Mouse (Mus musculus) naive thymus-derived CD4-positive, alpha-beta T cell, adult 5 months (primary cell): ENCODE results near the gene D10Jhu81e. TPM values are rescaled to one million over a fixed set of nuclear protein-coding genes. Genes with fewer than 3 reads are reported as not detected.

Experiments
- polyA plus RNA-seq: library from polyadenylated mRNA; unstranded; fragments of 100-300 nt; shearing (Covaris generic); gene quantifications from one replicate; pipeline ENCODE4 v1.2.1, GENCODE M21; 2017

Gene D10Jhu81e
- polyA plus RNA-seq, result 37.6 TPM

DNA sequence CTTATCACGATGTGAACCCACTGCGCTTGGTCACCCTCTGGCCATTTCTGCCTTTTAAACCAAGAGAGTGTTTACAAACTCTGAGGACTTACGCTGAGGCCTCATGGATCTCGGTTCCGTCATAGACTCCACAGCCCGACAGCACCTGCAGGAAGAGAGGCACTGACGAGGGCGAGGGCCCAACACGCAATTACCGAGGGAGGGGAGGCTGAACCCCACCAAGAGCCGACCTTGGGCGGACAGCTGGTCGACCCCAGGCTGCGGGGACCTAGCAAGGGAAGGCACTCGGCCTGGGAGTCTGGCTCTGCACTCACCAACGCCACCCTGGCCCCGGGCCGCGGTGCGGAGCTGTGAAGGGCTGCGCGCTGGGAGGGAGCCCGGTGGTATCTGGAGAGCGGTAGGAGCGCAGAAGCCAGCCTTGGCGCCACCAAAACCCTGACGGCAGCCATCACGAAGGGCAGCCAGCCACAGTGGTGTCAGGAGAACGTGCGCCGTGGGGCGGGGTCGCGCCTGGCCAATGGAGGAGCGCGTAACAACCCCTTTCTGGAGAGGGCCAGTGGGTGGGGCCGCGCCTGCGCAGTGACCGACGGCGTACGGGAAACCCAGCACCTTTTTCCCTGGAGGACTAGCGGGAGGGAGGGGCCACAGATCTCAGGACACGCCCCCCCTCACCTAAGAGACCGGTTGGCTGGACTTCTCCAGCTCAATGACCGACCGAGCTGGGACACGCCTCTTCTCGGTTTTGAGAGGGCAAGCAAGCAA lies at the start of gene D10Jhu81e:
D10Jhu81e (minus strand) TSS at position 502 of the 762 bp plus-strand sequence.

DNA sequence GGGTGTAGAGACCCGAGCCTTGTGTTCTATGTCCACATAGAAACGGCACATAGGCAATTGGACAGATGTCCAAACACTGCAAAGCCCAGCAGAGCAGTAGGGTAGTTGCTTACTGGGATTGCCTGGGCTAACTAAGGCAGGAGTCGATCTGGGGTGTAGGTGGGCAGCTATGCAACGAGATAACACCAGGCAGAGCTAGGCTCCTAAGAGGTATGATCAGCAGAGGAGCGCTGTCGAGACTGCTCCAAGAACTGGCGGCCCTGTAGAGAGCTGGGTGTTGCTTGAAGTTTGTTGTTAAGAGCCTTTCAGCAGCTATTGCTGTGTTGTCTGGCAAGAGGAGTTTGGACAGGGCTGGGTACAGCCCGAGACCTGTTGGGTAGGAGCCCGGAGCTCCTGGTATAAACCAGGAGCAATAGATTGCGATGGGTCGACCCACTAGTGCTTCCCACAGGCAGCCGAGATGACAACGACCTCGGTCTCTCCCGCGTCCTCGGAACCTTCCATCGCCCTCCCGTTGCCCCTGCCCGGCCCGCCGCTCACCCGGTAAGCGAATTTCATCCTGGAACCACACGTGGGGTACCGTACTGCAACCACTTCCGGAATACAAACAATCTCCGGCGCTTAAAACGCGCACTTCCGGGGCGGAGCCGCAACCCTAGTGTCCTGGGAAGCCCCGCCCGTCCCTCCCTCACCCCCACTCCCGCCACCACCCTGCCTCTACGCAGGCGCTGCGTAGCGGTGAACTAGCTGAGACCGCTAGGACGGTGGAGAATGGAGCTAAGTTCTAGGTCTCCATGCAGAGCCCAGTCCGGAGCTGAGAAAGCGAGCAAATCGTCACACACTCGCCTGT lies 15.2 kb upstream of the D10Jhu81e start, which contains the start of gene Pwp2:
Pwp2 (minus strand) TSS at position 619 of the 850 bp plus-strand sequence.

Other genes with a start within 250 kb of the D10Jhu81e start
- gene Trpm2, start 199.2 kb downstream of the D10Jhu81e start, polyA plus RNA-seq, result not detected
- gene 1810043G02Rik, start 191.3 kb downstream of the D10Jhu81e start, polyA plus RNA-seq, result 7.4 TPM
- 128 TPM for gene Pfkl, start 159.7 kb downstream of the D10Jhu81e start, polyA plus RNA-seq
- not detected for gene Dnmt3l, start 127.8 kb downstream of the D10Jhu81e start, polyA plus RNA-seq
- 0.22 TPM for gene Aire, start 126.2 kb downstream of the D10Jhu81e start, polyA plus RNA-seq
- gene Icosl, start 100.5 kb downstream of the D10Jhu81e start, polyA plus RNA-seq, result 2.9 TPM
- 29.7 TPM for gene Pwp2, start 15.4 kb upstream of the D10Jhu81e start, polyA plus RNA-seq
- 41.3 TPM for gene Trappc10, start 74.9 kb upstream of the D10Jhu81e start, polyA plus RNA-seq
- gene Agpat3, start 182.7 kb upstream of the D10Jhu81e start, polyA plus RNA-seq, result 126 TPM
- gene Rrp1, start 243.3 kb upstream of the D10Jhu81e start, polyA plus RNA-seq, result 357 TPM